Mouse (Mus musculus) midbrain, embryonic 11.5 days (tissue): ENCODE results near the gene Olfml3. TPM values are rescaled to one million over a fixed set of nuclear protein-coding genes. Genes with fewer than 3 reads are reported as not detected.

Experiments used
- ATAC-seq: fragments of 200-750 bp; cut with Nextera tagmentation; 2 replicates; pipeline ENCODE4 v1.8.0; 2017; ENCODE audit warnings: moderate TSS enrichment, moderate library complexity; ENCODE audit not compliant: low FRiP score
- DNase-seq: peaks from one replicate; pipeline ENCODE4 v3.0.0; 2015; ENCODE audit warnings: low spot score; ENCODE audit errors: missing footprints
- H3K27ac ChIP-seq: fragments of 300-500 bp; sonication (generic); 2 replicates; pipeline ENCODE4 v1.5.1; 2014; ENCODE audit warnings: low read depth, low read length
- H3K27me3 ChIP-seq: fragments of 300-500 bp; sonication (generic); 2 replicates; pipeline ENCODE4 v1.6.1; 2014; ENCODE audit warnings: mild to moderate bottlenecking, low read length, moderate library complexity, mixed read lengths; ENCODE audit not compliant: control insufficient read depth, insufficient read depth
- H3K36me3 ChIP-seq: fragments of 300-500 bp; sonication (generic); 2 replicates; pipeline ENCODE4 v1.6.1; 2014; ENCODE audit warnings: mild to moderate bottlenecking, low read length, moderate library complexity, mixed read lengths; ENCODE audit not compliant: control insufficient read depth, insufficient read depth
- H3K4me1 ChIP-seq: fragments of 300-500 bp; sonication (generic); 2 replicates; pipeline ENCODE4 v1.6.1; 2014; ENCODE audit warnings: low read length; ENCODE audit not compliant: control insufficient read depth, insufficient read depth
- H3K4me2 ChIP-seq: fragments of 300-500 bp; sonication (generic); 2 replicates; pipeline ENCODE4 v1.6.1; 2014; ENCODE audit warnings: mild to moderate bottlenecking, moderate library complexity
- H3K4me3 ChIP-seq: fragments of 300-500 bp; sonication (generic); 2 replicates; pipeline ENCODE4 v1.5.1; 2014; ENCODE audit warnings: low read depth, low read length
- H3K9ac ChIP-seq: fragments of 300-500 bp; sonication (generic); 2 replicates; pipeline ENCODE4 v1.6.1; 2014; ENCODE audit warnings: low read length
- H3K9me3 ChIP-seq: fragments of 300-500 bp; sonication (generic); 2 replicates; pipeline ENCODE4 v1.6.1; 2016; ENCODE audit warnings: low read length; ENCODE audit not compliant: control insufficient read depth
- WGBS: fragments of 180-500 bp; shearing (Covaris S2); extraction: QIAGEN DNeasy Blood & Tissue Kit; methylation state at CpG from one replicate; pipeline ENCODE4 v1.1.7; 2014; 5-methylcytosine and 5-hydroxymethylcytosine counted together
- polyA plus RNA-seq: library from polyadenylated mRNA; unstranded; fragments of >200 nt; fragmentation: Nextera tagmentation; extraction: Ambion mirVana; gene quantifications from 2 replicates; pipeline ENCODE4 v1.2.1, GENCODE M21; 2014

Gene Olfml3
- polyA plus RNA-seq = 8.9 and 10.5 TPM in 2 replicates

GRCm38 (mm10) chr3:103737778-103738571 is at the start of gene Olfml3:
Gene Olfml3, minus strand, starts transcription at chr3:103738001.
- H3K4me1 ChIP-seq = peaks cover 49% of the 10 kb centered on the region
- peak within 1 kb of the TSS; percentile 65 for H3K9ac ChIP-seq
- H3K4me3 ChIP-seq = peak within 1 kb of the TSS; percentile 18
- DNase-seq (peak; percentile 100), ATAC-seq (peak; percentile 84)
- no peaks in the 10 kb centered on the region for H3K36me3 ChIP-seq
- no peaks in the 10 kb centered on the region for H3K9me3 ChIP-seq
- WGBS = under 1% methylated on average over 18 of the region's 18 CpGs
- peak within 1 kb of the TSS; percentile 86 for H3K27ac ChIP-seq
- no peaks in the 10 kb centered on the region for H3K27me3 ChIP-seq
- peak within 1 kb of the TSS; percentile 54 for H3K4me2 ChIP-seq

- Histone ChIP-seq H3K36me3 (no peaks in the 10 kb centered on the region), H3K9me3 (no peaks in the 10 kb centered on the region), H3K4me3 (no peak overlapping the region), H3K4me2 (no peak overlapping the region), H3K27me3 (no peaks in the 10 kb centered on the region), H3K27ac (no peak overlapping the region), H3K9ac (no peak overlapping the region), H3K4me1 (peaks cover 9% of the 10 kb centered on the region)
- no peak for ATAC-seq
- 63% methylated on average over 7 of the region's 7 CpGs for WGBS
- no peak for DNase-seq
Measured at GRCm38 (mm10) chr3:103787225-103787624, 49.4 kb upstream of the Olfml3 start.

- Histone ChIP-seq H3K9ac (no peak overlapping the region), H3K27me3 (no peaks in the 10 kb centered on the region), H3K36me3 (no peaks in the 10 kb centered on the region), H3K27ac (no peak overlapping the region), H3K4me3 (no peak overlapping the region), H3K9me3 (no peaks in the 10 kb centered on the region), H3K4me2 (no peak overlapping the region), H3K4me1 (no peaks in the 10 kb centered on the region)
- DNase-seq (no peak), ATAC-seq (no peak)
- 86% methylated on average over 4 of the region's 4 CpGs for WGBS
Measured at GRCm38 (mm10) chr3:103782844-103783609, 45.2 kb upstream of the Olfml3 start.

- Histone ChIP-seq H3K27me3 (no peaks in the 10 kb centered on the region), H3K4me3 (no peak overlapping the region), H3K36me3 (peaks cover 2% of the 10 kb centered on the region; the same call in 1 of the 2 replicates), H3K4me1 (no peaks in the 10 kb centered on the region), H3K9me3 (no peaks in the 10 kb centered on the region), H3K27ac (no peak overlapping the region), H3K9ac (no peak overlapping the region), H3K4me2 (no peak overlapping the region)
- no peak for ATAC-seq
- no peak for DNase-seq
- WGBS = 79% methylated on average over 5 of the region's 5 CpGs
Measured at GRCm38 (mm10) chr3:103780777-103781176, 43.0 kb upstream of the Olfml3 start.

GRCm38 (mm10) chr3:103780271-103780670 is 42.5 kb upstream of the Olfml3 start:
- DNase-seq (no peak), ATAC-seq (no peak)
- no peak overlapping the region for H3K27ac ChIP-seq
- no peak overlapping the region for H3K4me2 ChIP-seq
- H3K4me3 ChIP-seq = no peak overlapping the region
- H3K9me3 ChIP-seq = no peaks in the 10 kb centered on the region
- peaks cover 2% of the 10 kb centered on the region; the same call in 1 of the 2 replicates for H3K36me3 ChIP-seq
- H3K4me1 ChIP-seq = no peaks in the 10 kb centered on the region
- H3K9ac ChIP-seq = no peak overlapping the region
- WGBS = 84% methylated on average over 3 of the region's 3 CpGs
- H3K27me3 ChIP-seq = no peaks in the 10 kb centered on the region

GRCm38 (mm10) chr3:103779183-103779582 is 41.4 kb upstream of the Olfml3 start:
- Histone ChIP-seq H3K27ac (no peak overlapping the region), H3K4me2 (no peak overlapping the region), H3K36me3 (peaks cover 2% of the 10 kb centered on the region; the same call in 1 of the 2 replicates), H3K4me1 (no peaks in the 10 kb centered on the region), H3K9me3 (no peaks in the 10 kb centered on the region), H3K4me3 (no peak overlapping the region), H3K27me3 (no peaks in the 10 kb centered on the region), H3K9ac (no peak overlapping the region)
- ATAC-seq = no peak
- 86% methylated on average over 7 of the region's 7 CpGs for WGBS
- DNase-seq = no peak

- Histone ChIP-seq H3K9ac (no peak overlapping the region), H3K27me3 (no peaks in the 10 kb centered on the region), H3K4me3 (no peak overlapping the region), H3K9me3 (no peaks in the 10 kb centered on the region), H3K4me2 (no peak overlapping the region), H3K4me1 (no peaks in the 10 kb centered on the region), H3K27ac (no peak overlapping the region), H3K36me3 (peaks cover 2% of the 10 kb centered on the region; the same call in 1 of the 2 replicates)
- WGBS = 88% methylated on average over 6 of the region's 6 CpGs
- ATAC-seq (no peak), DNase-seq (no peak)
Measured at GRCm38 (mm10) chr3:103778660-103779059, 40.9 kb upstream of the Olfml3 start.

- H3K9me3 ChIP-seq = no peaks in the 10 kb centered on the region
- no peak overlapping the region for H3K4me2 ChIP-seq
- 91% methylated on average over 11 of the region's 11 CpGs for WGBS
- H3K4me1 ChIP-seq = no peaks in the 10 kb centered on the region
- no peak for ATAC-seq
- DNase-seq = no peak
- H3K27ac ChIP-seq = no peak overlapping the region
- peaks cover 2% of the 10 kb centered on the region; the same call in 1 of the 2 replicates for H3K36me3 ChIP-seq
- no peaks in the 10 kb centered on the region for H3K27me3 ChIP-seq
- no peak overlapping the region for H3K4me3 ChIP-seq
- no peak overlapping the region for H3K9ac ChIP-seq
Measured at GRCm38 (mm10) chr3:103777940-103778339, 40.1 kb upstream of the Olfml3 start.

- Histone ChIP-seq H3K27ac (no peak overlapping the region), H3K27me3 (no peaks in the 10 kb centered on the region), H3K4me3 (no peak overlapping the region), H3K9ac (no peak overlapping the region), H3K36me3 (peaks cover 2% of the 10 kb centered on the region; the same call in 1 of the 2 replicates), H3K4me2 (no peak overlapping the region), H3K4me1 (no peaks in the 10 kb centered on the region), H3K9me3 (no peaks in the 10 kb centered on the region)
- no peak for DNase-seq
- no peak for ATAC-seq
- WGBS = 90% methylated on average over 15 of the region's 15 CpGs
Measured at GRCm38 (mm10) chr3:103774009-103774408, 36.2 kb upstream of the Olfml3 start.
